Mouse (Mus musculus): Measurements from ENCODE around the gene Cyb5d1.

Cyb5d1 gene

GRCm38 (mm10) chr11:69366157-69366854 is 29.1 kb downstream of the Cyb5d1 start:
- no peak for ATAC-seq (ENCODE audit: insufficient number of reproducible peaks, low FRiP score, low TSS enrichment)

- no peak for ATAC-seq (ENCODE audit: insufficient number of reproducible peaks, low FRiP score, low TSS enrichment)
Measured at GRCm38 (mm10) chr11:69365722-69366121, 29.7 kb downstream of the Cyb5d1 start.

DNA sequence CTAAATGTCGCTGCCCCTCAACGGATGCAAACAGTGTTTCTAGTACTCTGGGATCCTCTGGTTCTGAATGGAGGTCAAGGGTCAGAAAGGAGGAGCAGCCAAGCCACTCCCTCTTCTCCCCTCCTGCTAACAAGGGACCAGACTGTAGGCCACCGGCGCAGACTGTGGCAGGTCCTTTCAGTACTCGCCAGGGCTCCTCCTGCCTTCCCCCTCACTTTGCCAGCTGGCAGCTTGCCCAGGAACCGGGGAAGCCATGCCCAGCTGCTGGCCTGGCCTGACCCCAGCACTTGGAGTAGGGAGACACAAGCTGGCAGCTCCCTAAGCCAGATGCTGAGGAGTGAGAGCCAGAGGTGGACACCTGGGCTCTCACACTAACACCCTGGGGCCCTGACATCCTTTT is 30.5 kb downstream of the Cyb5d1 start:
- 0 out of 2 replicates have a peak, but pooled peaks have one; percentile 37 for ATAC-seq (ENCODE audit: insufficient number of reproducible peaks, low FRiP score, low TSS enrichment)

- ATAC-seq (ENCODE audit: insufficient number of reproducible peaks, low FRiP score, low TSS enrichment) = no peak
Measured at GRCm38 (mm10) chr11:69364376-69364775, 31.1 kb downstream of the Cyb5d1 start.

DNA sequence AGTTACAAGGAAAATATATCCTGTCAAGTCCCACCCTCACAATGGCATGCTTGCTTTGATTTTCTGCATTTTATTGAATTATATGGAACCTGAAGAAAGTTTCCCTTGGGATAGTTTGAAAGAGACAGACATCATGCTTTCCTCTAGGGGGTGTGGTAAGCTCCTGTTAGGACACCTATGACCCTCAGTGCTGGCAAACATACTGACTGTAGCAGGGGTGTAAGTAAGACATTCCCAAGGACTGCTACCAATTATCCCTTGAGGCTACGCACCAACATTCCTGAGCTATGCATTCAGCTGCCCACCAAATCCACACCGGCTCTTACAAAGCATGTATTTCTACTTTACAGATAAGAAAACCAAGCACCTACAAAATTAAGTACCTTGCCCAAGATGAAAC is 33.0 kb downstream of the Cyb5d1 start:
- no peak for ATAC-seq (ENCODE audit: insufficient number of reproducible peaks, low FRiP score, low TSS enrichment)

DNA sequence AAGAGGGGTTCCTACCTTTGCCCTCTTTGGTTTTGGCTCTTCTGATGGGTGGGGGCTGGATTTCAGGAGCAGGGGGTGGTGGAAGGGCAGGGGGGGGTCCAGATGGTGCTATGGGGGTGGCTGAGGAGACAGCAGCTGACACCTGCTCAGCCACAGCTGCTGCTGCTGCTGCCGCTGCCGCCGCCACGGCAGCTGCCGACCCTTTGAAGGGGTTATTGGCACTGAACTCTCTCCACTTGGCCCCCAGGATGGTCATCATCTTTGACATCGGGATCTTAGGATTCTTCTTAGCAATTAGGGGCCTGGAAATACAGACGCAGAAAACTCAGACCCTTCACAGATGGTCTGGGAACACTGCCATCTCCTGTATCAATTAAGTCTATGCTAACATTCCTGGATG is 33.4 kb downstream of the Cyb5d1 start:
- ATAC-seq (ENCODE audit: insufficient number of reproducible peaks, low FRiP score, low TSS enrichment) = no peak

- ATAC-seq (ENCODE audit: insufficient number of reproducible peaks, low FRiP score, low TSS enrichment) = no peak
Measured at GRCm38 (mm10) chr11:69357690-69358089, 37.7 kb downstream of the Cyb5d1 start.

- no peak for ATAC-seq (ENCODE audit: insufficient number of reproducible peaks, low FRiP score, low TSS enrichment)
Measured at GRCm38 (mm10) chr11:69356544-69356943, 38.9 kb downstream of the Cyb5d1 start.

DNA sequence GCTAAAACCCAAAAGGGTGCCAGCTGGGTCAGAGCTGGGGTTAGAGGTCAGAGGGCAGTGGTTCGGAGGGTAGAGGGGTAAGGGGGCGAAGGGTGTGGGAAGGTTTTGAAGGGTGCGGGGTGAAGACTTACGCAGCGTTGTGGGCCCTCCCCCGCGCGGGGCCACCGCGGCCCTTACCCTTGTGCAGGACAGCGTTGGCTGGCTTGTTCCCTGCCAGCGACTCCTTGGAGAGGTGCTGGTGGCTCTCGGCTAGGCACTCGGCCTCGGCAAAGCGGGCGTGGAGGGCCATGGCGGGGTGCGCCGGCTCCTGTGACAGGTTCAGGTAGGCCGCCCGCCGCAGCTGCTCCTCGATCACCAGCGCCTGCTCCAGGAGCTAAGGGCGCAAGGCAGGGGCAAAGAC is 49.0 kb downstream of the Cyb5d1 start:
- no peak for ATAC-seq (ENCODE audit: insufficient number of reproducible peaks, low FRiP score, low TSS enrichment)
